In the genomic region with DNA sequence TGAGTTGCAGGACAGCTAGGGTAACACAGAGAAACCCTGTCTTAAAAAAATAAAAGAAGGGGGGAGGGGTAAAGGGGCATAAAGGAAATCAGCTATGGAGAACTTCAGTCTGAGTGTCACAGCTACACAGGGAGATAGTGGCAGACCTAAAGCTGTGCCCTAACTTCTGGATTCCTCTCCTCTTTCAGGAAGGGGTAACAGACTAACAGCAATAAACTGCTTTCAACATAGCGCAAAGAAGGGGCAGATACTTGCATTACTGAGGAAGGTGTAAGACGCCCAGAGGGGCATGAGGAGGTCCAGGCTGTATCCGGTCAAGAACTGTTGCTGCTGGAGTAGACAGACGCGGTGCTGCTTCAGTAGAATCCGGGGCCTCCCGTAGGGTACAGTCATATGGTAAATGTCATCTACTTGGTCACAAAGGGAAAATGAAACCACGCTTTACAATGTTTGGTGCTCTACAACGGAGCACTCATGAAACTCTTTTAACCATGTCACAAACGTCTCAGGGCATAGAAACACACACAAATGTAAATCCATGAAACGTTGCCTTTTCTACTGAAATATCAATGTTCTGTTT, we compare ENCODE assay signal across 14 mouse cellular contexts. TPM values are rescaled to one million over a fixed set of nuclear protein-coding genes. Genes with fewer than 3 reads are reported as not detected.
"Had no signal": no experiment of that assay in that cellular context is flagged by ENCODE, and none has a peak within 500 bp of the region (broad histone marks: within the 10 kb centered on the region; RNA-seq: fewer than 3 reads in every experiment).

No protein-coding gene starts in this region.

- ATAC-seq: liver, embryonic 12.5 days; midbrain, embryonic 13.5 days had no signal

- DNase-seq: kidney, adult 2 months; kidney, postnatal 25 days; layer of hippocampus, adult 9-11 months; layer of hippocampus, postnatal 36 days; lung, embryonic 14.5 days; lung, postnatal 10 days; lung, postnatal 4 days; retina, postnatal 1 day; right cerebral cortex, postnatal 4 days; spleen, adult 18-20 months; thymus, postnatal 36 days had no signal

RNA-seq across cellular contexts. Expression of gene Ccn2, which starts 55.8 kb away (rescaled TPM):
- total RNA-seq: megakaryocyte-erythroid progenitor cell, adult 5-6 weeks had no signal
